Mouse (Mus musculus) kidney, adult 2 months (tissue): Measurements from ENCODE around the gene Ptpra. TPM values are rescaled to one million over a fixed set of nuclear protein-coding genes. Genes with fewer than 3 reads are reported as not detected.

Experiments
- DNase-seq: peaks from one replicate; pipeline ENCODE4 v3.0.0; 2021
- H3K27ac ChIP-seq: fragments of 200-500 bp; 2 replicates; pipeline ENCODE4 v1.5.1; 2012; ENCODE audit warnings: low read depth, low read length, control low read depth, inconsistent platforms; ENCODE audit not compliant: insufficient read depth
- H3K27me3 ChIP-seq: fragments of 200-500 bp; replicated peaks from 2 replicates; pipeline ENCODE4 v1.6.1; 2012; ENCODE audit warnings: mild to moderate bottlenecking, moderate library complexity, low read length, inconsistent platforms; ENCODE audit not compliant: control insufficient read depth, insufficient read depth
- H3K36me3 ChIP-seq: fragments of 200-500 bp; 2 replicates; pipeline ENCODE4 v1.6.1; 2012; ENCODE audit warnings: mild to moderate bottlenecking, moderate library complexity, low read length, inconsistent platforms; ENCODE audit not compliant: control insufficient read depth, insufficient read depth
- H3K4me1 ChIP-seq: fragments of 200-500 bp; 2 replicates; pipeline ENCODE4 v1.6.1; 2011; ENCODE audit warnings: low read length; ENCODE audit not compliant: control insufficient read depth, insufficient read depth
- H3K4me3 ChIP-seq: fragments of 200-500 bp; 2 replicates; pipeline ENCODE4 v1.5.1; 2011; ENCODE audit warnings: mild to moderate bottlenecking, low read depth, low read length, control low read depth; ENCODE audit not compliant: insufficient read depth
- CTCF ChIP-seq: fragments of 200-500 bp; conservative IDR thresholded peaks from 2 replicates; pipeline ENCODE4 v1.5.1; 2011; ENCODE audit warnings: low read depth, mild to moderate bottlenecking, control low read depth, low read length, moderate library complexity, mixed read lengths; ENCODE audit not compliant: insufficient read depth, insufficient read length
- POLR2A ChIP-seq: fragments of 200-500 bp; IDR thresholded peaks from one replicate; pipeline ENCODE4 v1.6.1; 2011; ENCODE audit warnings: low read depth, low read length, control low read depth
- WGBS: fragments of 180-500 bp; shearing (Covaris S2); methylation state at CpG from one replicate; pipeline ENCODE4 v1.1.7; 2018; 5-methylcytosine and 5-hydroxymethylcytosine counted together
- polyA plus RNA-seq: library from polyadenylated mRNA; depleted of rRNA; stranded (reverse); fragments of >200 nt; gene quantifications from 2 replicates; pipeline ENCODE4 v1.2.3, GENCODE M21; 2012

The Ptpra gene
- polyA plus RNA-seq, 1 experiment = 49.9 TPM

DNA sequence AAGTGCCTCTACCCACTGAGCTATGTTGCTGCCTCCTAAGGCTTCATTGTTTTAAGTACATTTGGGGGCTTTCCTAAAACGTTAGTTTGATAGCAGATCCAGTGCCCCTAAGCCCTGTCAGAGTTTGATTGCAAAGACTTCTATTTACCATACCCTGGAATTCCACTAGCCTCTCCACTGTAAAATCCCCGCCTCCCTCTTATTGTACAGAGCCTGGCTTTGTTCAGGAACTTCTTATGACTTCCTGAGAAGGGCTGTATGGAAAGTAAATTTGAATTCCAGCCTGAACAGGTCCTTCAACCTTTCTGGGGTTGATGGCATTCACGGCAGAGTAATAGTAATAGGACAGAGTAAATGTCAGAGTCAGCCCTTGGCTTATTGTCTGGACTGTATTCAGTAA is 86.8 kb downstream of the Ptpra start:
- 77% methylated on average over 3 of the region's 3 CpGs for WGBS
- H3K4me1 ChIP-seq = no peaks in the 10 kb centered on the region
- no peak overlapping the region for H3K4me3 ChIP-seq
- peaks cover 3% of the 10 kb centered on the region for H3K36me3 ChIP-seq
- no peak for TF ChIP-seq CTCF
- no peak for TF ChIP-seq POLR2A
- DNase-seq = no peak
- no peak overlapping the region for H3K27ac ChIP-seq
- no peaks in the 10 kb centered on the region for H3K27me3 ChIP-seq

DNA sequence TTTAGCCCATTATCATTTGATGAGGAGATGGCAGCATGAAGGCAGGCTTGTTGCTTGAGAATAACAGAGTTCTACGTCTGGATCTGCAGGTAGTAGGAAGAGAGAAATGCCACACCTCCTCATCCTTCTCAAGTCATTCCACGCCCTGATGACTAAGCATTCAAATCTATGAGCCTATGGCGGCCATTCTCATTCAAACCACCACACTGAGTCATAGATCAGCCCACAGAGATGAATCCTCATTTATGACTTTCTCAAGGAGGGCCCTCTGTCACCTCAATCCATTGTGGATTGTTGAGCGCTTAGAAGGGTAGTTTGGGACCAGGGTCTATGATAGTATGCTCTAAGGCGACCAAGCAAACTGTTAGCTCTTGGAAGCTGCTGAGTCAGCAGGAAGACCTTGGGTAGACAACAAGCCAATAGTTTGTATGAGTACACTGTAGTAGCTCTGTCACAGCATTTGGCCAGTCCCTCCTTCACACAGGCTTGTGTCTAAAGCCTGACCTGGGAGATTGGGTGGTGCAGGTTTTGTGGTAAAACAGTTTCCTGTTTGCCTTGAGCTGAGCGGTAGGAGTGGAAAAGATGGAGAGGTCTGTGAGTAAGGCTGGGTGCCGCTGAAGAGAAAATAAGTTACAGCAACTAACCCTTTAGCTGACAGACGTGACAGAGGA is 88.9 kb downstream of the Ptpra start:
- Histone ChIP-seq H3K27me3 (no peaks in the 10 kb centered on the region), H3K4me3 (no peak overlapping the region), H3K27ac (no peak overlapping the region), H3K4me1 (no peaks in the 10 kb centered on the region), H3K36me3 (peaks cover 3% of the 10 kb centered on the region)
- DNase-seq = no peak
- TF ChIP-seq POLR2A = no peak
- no peak for TF ChIP-seq CTCF
- 95% methylated on average over 8 of the region's 8 CpGs for WGBS

DNA sequence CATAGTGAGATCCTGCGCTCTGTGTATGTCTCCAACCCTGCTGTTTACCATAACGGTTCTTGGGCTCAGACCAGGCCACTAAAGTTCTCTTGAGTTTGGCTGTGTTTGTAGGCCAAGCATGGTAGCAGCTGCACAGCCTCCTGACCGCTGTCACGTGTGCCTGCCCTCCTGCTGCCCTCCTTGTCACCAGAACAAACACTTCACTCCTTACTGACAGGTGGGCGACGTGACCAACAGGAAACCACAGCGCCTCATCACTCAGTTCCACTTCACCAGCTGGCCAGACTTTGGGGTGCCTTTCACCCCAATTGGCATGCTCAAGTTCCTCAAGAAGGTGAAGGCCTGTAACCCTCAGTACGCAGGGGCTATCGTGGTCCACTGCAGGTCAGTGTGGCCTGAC is 90.2 kb downstream of the Ptpra start:
- H3K36me3 ChIP-seq = peaks cover 3% of the 10 kb centered on the region
- no peak overlapping the region for H3K4me3 ChIP-seq
- no peaks in the 10 kb centered on the region for H3K27me3 ChIP-seq
- no peak overlapping the region for H3K27ac ChIP-seq
- WGBS = 81% methylated on average over 9 of the region's 9 CpGs
- no peak for DNase-seq
- TF ChIP-seq POLR2A (no peak), CTCF (no peak)
- H3K4me1 ChIP-seq = no peaks in the 10 kb centered on the region

DNA sequence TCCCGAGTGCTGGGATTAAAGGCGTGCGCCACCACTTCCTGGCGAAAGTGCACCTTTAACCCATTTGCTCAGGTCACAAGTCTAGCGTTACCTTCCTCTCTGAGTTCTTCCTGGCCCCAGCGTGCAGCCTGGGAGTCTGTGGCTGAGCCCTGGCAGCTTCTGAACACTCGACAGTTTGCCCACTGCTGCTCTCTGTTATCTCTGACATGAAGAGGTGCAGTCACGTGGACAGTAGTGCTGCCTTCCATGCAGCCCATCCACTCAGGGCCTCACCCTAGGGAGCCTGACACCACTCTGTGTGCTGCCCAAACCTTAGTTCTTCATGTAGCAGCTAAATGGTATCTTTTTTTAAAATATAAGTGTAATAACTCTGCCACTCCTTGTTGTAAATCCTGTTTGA is 96.9 kb downstream of the Ptpra start:
- WGBS = 85% methylated on average over 8 of the region's 8 CpGs
- no peak for DNase-seq
- H3K36me3 ChIP-seq = no peaks in the 10 kb centered on the region; the same call in 1 of the 2 replicates

DNA sequence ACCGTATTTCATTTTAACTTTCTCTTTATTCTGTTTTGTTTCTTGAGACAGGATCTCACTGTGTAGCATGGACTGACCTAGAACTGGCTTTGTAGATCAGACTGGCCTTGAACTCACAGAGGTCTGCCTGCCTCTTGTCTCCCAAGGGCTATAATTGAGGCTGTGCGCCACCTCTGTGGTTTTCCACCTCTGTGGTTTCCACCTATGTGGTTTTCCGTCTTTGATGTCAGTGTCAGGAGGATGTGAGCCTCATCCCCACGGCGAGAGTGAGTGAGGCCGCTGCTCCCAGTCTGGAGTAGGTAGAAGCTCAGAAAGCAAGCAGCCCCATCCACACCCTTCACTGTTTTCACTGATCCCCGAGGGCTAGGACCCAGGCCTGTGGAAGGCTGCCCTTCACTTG is 104.8 kb downstream of the Ptpra start:
- H3K4me1 ChIP-seq = peaks cover 3% of the 10 kb centered on the region; the same call in 1 of the 2 replicates
- H3K4me3 ChIP-seq = no peak overlapping the region
- peaks cover 2% of the 10 kb centered on the region; the same call in 1 of the 2 replicates for H3K36me3 ChIP-seq
- H3K27me3 ChIP-seq = no peaks in the 10 kb centered on the region
- DNase-seq = no peak
- WGBS = 86% methylated on average over 7 of the region's 7 CpGs
- no peak overlapping the region for H3K27ac ChIP-seq
- TF ChIP-seq POLR2A (no peak), CTCF (no peak)

More for the DNA sequence above, 96.9 kb downstream of the Ptpra start:
- H3K4me1 ChIP-seq = no peaks in the 10 kb centered on the region
- TF ChIP-seq CTCF (no peak), POLR2A (no peak)
- no peak overlapping the region for H3K4me3 ChIP-seq
- H3K27ac ChIP-seq = no peak overlapping the region
- H3K27me3 ChIP-seq = no peaks in the 10 kb centered on the region

DNA sequence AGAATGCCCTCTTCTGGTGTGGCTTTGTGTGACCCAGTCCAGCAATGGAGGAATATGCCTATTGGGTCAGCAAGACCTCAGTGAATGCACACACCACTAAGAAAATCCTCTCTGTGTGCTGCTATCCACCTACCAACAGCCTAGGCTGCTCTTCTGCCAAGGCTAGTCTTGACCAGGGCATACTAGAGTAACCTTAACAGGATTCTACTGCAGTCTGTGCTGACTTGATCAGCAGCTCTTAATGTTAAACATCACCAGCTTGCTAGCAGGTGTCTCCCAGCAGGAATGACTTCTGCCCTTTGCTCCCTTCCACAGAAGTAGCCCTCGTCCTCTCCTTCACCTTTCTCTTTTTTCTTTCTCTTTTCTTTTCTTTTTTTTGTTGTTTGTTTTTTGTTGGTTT is 106.2 kb downstream of the Ptpra start:
- TF ChIP-seq POLR2A = no peak
- no peak for TF ChIP-seq CTCF
- Histone ChIP-seq H3K27ac (no peak overlapping the region), H3K4me3 (no peak overlapping the region), H3K27me3 (no peaks in the 10 kb centered on the region), H3K36me3 (peaks cover 2% of the 10 kb centered on the region; the same call in 1 of the 2 replicates), H3K4me1 (peaks cover 3% of the 10 kb centered on the region; the same call in 1 of the 2 replicates)
- peak; percentile 70 for DNase-seq
- WGBS = 57% methylated on average over 1 of the region's 1 CpGs

DNA sequence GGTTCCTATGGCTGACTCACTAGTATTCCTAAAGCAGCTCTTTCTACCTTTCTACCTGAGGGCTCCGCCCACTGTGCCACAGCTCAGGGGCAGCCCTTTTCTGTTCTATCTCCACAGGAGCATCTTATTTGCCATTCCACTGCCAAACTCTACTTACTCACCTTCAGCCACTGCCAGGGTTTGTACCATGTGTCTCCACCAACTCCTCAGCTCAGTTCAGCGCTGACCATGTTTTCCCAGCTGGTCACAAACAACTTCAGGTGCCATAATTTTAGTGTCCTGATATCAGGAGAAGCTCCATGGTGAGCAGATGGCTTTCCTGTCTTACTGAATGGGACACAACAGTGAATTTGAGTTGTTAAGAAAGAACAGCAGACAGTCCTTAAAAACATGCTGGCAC is 107.4 kb downstream of the Ptpra start:
- no peak for DNase-seq
- H3K4me3 ChIP-seq = no peak overlapping the region
- TF ChIP-seq CTCF = no peak
- no peak for TF ChIP-seq POLR2A
- H3K27ac ChIP-seq = no peak overlapping the region
- no peaks in the 10 kb centered on the region for H3K27me3 ChIP-seq
- H3K36me3 ChIP-seq = no peaks in the 10 kb centered on the region; the same call in 1 of the 2 replicates
- whole genome bisulfite sequencing = 95% methylated on average over 2 of the region's 2 CpGs
- peaks cover 3% of the 10 kb centered on the region; the same call in 1 of the 2 replicates for H3K4me1 ChIP-seq
